Mouse (Mus musculus): ENCODE data around the gene Slc38a3.

Slc38a3 gene

GRCm38 (mm10) chr9:107666751-107667205 lies 2.6 kb downstream of the Slc38a3 start:
- in situ Hi-C loops (cut with MboI, MseI), result no loop called here

GRCm38 (mm10) chr9:107665308-107665707 lies 4.0 kb downstream of the Slc38a3 start:
- in situ Hi-C loops (cut with MboI, MseI), result no loop called here

GRCm38 (mm10) chr9:107663525-107663924 lies 5.8 kb downstream of the Slc38a3 start:
- in situ Hi-C loops (cut with MboI, MseI), result no loop called here

GRCm38 (mm10) chr9:107662342-107662741 lies 7.0 kb downstream of the Slc38a3 start:
- in situ Hi-C loops (cut with MboI, MseI), result no loop called here

GRCm38 (mm10) chr9:107660777-107661176 lies 8.6 kb downstream of the Slc38a3 start:
- in situ Hi-C loops (cut with MboI, MseI), result no loop called here

- in situ Hi-C loops (cut with MboI, MseI), result no loop called here
These were observed 9.4 kb downstream of the Slc38a3 start for GRCm38 (mm10) chr9:107659961-107660360.

- in situ Hi-C loops (cut with MboI, MseI), result no loop called here
These were observed 9.8 kb downstream of the Slc38a3 start for GRCm38 (mm10) chr9:107659551-107659950.

- in situ Hi-C loops (cut with MboI, MseI), result no loop called here
These were observed 11.2 kb downstream of the Slc38a3 start for GRCm38 (mm10) chr9:107658096-107658495.

- in situ Hi-C loops (cut with MboI, MseI), result no loop called here
These were observed 12.2 kb downstream of the Slc38a3 start for GRCm38 (mm10) chr9:107657144-107657543.

- in situ Hi-C loops (cut with MboI, MseI), result no loop called here
These were observed 14.7 kb downstream of the Slc38a3 start for GRCm38 (mm10) chr9:107654585-107654984.

- in situ Hi-C loops (cut with MboI, MseI), result no loop called here
These were observed 15.9 kb downstream of the Slc38a3 start for GRCm38 (mm10) chr9:107653474-107653873.

GRCm38 (mm10) chr9:107650708-107651481 lies 18.4 kb downstream of the Slc38a3 start:
- in situ Hi-C loops (cut with MboI, MseI), result no loop called here

- in situ Hi-C loops (cut with MboI, MseI), result no loop called here
These were observed 19.1 kb downstream of the Slc38a3 start for GRCm38 (mm10) chr9:107650225-107650624.

GRCm38 (mm10) chr9:107648767-107649166 lies 20.6 kb downstream of the Slc38a3 start:
- in situ Hi-C loops (cut with MboI, MseI), result no loop called here

GRCm38 (mm10) chr9:107646975-107647374 lies 22.4 kb downstream of the Slc38a3 start:
- in situ Hi-C loops (cut with MboI, MseI), result no loop called here

GRCm38 (mm10) chr9:107645577-107645976 lies 23.8 kb downstream of the Slc38a3 start:
- in situ Hi-C loops (cut with MboI, MseI), result no loop called here

- in situ Hi-C loops (cut with MboI, MseI), result no loop called here
These were observed 24.2 kb downstream of the Slc38a3 start for GRCm38 (mm10) chr9:107645153-107645510.

GRCm38 (mm10) chr9:107644495-107645152 lies 24.7 kb downstream of the Slc38a3 start:
- in situ Hi-C loops (cut with MboI, MseI), result loop anchor here (5.0 kb wide), 1 partner anchor 42 kb away; no protein-coding TSS in a partner anchor

GRCm38 (mm10) chr9:107643544-107644214 lies 25.7 kb downstream of the Slc38a3 start:
- in situ Hi-C loops (cut with MboI, MseI), result loop anchor here (5.0 kb wide), 1 partner anchor 41 kb away; no protein-coding TSS in a partner anchor

- in situ Hi-C loops (cut with MboI, MseI), result loop anchor here (5.0 kb wide), 1 partner anchor 39 kb away; no protein-coding TSS in a partner anchor
These were observed 27.7 kb downstream of the Slc38a3 start for GRCm38 (mm10) chr9:107641666-107642065.

GRCm38 (mm10) chr9:107640257-107640772 lies 29.0 kb downstream of the Slc38a3 start:
- in situ Hi-C loops (cut with MboI, MseI), result loop anchor here (5.0 kb wide), 1 partner anchor 38 kb away; no protein-coding TSS in a partner anchor

GRCm38 (mm10) chr9:107637070-107637469 lies 32.3 kb downstream of the Slc38a3 start:
- in situ Hi-C loops (cut with MboI, MseI), result no loop called here

All from regulatory T cell (primary cell).